Mouse (Mus musculus) frontal cortex, postnatal 36 days (tissue): ENCODE results near the gene Suz12.

Experiments
- DNase-seq, 2 experiments: peaks; one replicate each; pipeline ENCODE4 v3.0.0; 2022; ENCODE audit warnings: low spot score in 2 of 2

Suz12 gene

DNA sequence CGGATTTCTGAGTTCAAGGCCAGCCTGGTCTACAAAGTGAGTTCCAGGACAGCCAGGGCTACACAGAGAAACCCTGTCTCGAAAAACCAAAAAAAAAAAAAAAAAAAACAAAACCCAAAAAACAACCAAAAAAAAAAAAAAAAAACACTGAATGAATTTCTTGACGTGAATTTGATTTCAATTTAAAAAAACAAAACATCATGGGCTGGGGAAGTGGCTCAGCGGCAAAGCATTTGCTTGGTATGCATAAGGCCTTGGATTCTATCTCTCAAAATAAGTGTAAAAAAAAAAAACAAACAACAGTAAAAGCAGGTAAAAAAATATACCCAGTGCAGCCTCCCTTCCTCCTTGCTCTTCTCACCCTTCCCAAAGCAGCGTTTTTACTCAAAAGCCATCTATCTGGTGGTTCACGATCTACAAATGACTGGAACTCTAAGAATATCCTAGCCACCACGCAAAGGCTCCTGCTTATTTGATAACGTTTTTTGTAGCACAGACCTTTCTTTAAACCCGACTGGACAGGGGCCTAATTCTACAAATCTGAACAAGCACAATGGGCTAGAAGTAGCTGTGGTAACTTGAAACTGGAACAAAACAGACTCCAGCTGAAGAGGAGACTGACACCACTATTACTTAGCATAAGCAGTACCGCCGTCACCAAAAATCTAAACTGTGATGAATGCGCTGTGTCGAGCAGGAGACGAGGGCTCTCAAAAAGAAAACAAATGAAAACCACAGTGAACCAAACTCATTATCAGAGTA lies 85.1 kb downstream of the Suz12 start:
- no peak for DNase-seq

DNA sequence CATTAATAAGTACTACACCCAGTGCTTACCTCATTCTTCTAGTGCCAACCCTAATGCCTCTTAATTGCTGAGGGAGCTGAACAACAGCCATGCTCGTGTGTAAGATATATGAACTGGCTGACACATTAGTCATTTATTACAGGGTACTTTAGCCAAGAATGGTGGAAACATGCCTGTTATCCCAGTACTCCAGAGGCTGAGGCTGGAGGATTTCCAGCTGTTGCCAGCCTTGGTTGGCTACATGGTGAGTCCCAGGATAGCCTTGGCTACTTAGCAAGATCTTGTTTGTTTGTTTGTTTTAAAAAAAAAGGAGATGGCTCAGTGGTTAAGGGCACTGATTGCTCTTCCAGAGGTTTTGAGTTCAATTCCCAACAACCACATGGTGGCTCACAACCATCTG lies 85.9 kb downstream of the Suz12 start:
- no peak for DNase-seq

DNA sequence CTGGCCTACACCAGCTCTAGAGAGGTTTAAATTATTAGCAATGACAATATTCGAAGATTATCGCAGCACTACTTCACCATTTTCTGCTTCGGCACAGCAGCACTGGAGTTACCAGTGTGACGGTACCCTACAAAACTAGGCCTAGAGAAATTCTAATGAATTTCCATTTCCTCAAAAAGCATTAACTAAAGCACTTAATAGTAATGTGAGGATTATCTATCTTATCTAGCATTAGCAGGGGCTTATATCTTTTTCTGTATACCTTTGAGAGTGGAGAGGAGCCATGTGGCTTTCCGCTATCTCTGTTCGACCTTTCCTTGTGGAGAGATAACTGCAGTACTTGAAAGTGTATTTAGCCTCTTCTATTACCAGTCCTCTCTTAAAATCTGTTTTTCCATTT lies 86.8 kb downstream of the Suz12 start:
- no peak for DNase-seq

DNA sequence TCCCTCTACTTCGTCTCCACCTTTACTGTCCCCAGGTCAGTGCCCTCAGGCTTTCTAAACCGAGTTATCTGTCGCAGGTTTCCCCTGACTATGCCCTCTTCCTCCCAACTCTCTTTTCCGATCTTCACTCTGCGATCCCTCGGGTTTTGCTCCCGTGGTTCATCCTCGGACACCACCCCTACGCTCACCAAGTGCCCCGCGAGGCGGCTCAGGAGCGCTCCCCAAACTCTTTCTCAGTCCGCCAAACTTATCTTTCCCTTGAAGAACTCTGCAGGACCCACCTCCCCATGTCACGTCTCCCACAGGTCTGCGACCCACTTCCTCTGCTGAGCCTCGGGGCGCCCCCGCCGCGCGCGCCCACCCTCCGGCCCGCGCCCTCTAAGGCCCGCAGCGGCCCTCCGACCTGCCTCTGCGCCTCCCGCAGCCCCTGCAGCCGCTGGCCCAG lies 87.5 kb downstream of the Suz12 start:
- DNase-seq, result no peak

DNA sequence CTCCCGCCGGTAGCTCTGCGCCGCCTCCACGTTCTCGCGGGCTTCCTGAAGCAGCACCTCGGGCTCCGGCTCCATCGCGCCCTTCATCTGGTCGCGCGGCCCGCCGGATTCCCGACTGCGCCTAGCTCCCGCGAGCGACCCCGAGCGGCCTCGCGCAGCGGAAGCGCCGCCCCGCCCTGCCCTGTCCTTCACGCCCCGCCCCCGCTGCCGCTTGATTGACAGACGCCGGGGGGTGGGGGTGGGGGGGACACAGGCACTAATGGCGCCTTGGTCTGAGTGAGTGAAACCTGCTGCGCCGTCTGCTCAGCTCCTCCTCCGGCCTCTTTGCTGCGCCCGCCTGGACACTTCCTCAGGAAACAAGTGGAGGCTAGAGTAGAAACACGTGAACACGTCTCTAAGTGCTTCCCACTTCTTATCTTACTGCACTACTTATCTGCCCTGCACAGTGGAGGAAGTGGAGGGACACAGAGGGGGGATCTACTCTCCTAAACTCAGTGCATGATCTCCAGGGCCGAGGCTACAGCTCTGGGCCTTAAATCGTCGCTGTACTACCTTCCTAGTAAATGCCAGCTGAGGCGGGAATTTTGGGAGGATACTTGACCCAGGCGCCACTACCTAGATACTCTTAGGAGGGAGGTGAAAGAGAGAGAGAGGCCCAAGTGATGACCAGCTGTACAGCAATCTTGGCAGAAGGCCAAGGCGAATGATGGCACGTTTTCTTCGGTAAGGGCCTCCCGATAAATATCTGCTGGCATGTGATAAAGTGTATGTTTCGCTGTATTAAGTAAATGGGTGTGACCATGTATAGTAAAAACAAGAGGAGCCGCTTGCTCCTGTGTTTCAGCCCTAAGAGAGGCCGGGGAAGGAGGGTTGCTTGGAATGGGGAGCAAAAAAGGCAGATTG lies 88.2 kb downstream of the Suz12 start, which contains the start of gene Crlf3:
Gene Crlf3 (minus strand): TSS at position 166 of the 903 bp plus-strand sequence.
- peak; percentile 83 to 86 for DNase-seq

DNA sequence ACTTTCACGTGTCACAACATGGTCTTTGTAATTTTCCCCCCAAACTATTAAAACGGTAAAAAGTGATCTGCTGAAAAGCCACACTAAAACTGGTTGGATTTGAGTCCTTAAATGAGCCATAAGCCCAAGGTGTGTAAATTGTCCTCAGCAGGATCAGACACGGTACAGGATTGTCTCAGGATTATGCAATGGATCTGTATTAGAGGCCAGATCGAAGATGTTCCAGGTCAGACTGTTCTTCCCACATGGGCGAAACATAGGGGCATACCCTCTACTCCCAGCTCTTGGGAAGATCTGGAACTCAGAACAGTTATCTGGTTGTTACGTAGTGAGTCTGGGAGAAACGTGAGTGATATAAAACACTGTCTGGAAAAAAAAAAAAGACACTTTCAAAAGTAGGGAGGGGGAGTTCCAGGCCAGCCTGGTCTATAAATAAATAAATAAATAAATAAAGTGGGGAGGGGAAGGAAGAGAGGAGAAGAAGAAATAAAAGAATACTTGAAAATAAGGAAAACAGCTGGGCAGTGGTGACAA lies 88.9 kb downstream of the Suz12 start:
- DNase-seq, result no peak
